Mouse (Mus musculus): ENCODE results near the gene Lpar3.

GRCm38 (mm10) chr3:146260203-146260602 is 39.4 kb downstream of the Lpar3 start:
- TF ChIP-seq CTCF (IDR thresholded peaks at IDR 0.05; ENCODE audit: extremely low read depth, insufficient read length, insufficient replicate concordance, low read depth, low read length) (no peak), POLR2A (IDR thresholded peaks at IDR 0.05; ENCODE audit: low read depth, low read length) (no peak)

All from small intestine, adult 2 months (tissue).